Mouse (Mus musculus) CH12.LX (cell line): ENCODE results near the gene Tgfbr3. TPM values are rescaled to one million over a fixed set of nuclear protein-coding genes. Genes with fewer than 3 reads are reported as not detected.
A peak's percentile ranks its signal among the peaks of the same experiment; 100 is the strongest.

ENCODE experiments used
- DNase-seq: peaks from one replicate; pipeline ENCODE4 v3.0.0-alpha.2; 2013; ENCODE audit errors: extremely low read depth
- H3K27ac ChIP-seq: 2 replicates; pipeline ENCODE4 v1.5.1; 2012; ENCODE audit warnings: low read depth, mild to moderate bottlenecking, control low read depth, moderate library complexity; ENCODE audit not compliant: insufficient read depth
- H3K27me3 ChIP-seq: replicated peaks from 2 replicates; pipeline ENCODE3; 2012; ENCODE audit warnings: inconsistent platforms
- H3K36me3 ChIP-seq, 2 experiments: replicated peaks in 1 of 2; 2 replicates each; pipeline versions ENCODE3 to v1.6.1; 2012; ENCODE audit warnings: inconsistent platforms in 1 of 2, low read length in 1 of 2, mild to moderate bottlenecking in 1 of 2, mixed read lengths in 1 of 2, moderate library complexity in 1 of 2; ENCODE audit not compliant: control insufficient read depth in 1 of 2, insufficient read depth in 1 of 2
- H3K4me1 ChIP-seq, 2 experiments: 2 replicates each; pipeline ENCODE4 v1.6.1; 2012; ENCODE audit warnings: inconsistent platforms in 1 of 2, moderate library complexity in 1 of 2; ENCODE audit not compliant: insufficient read depth in 2 of 2, control insufficient read depth in 1 of 2
- H3K4me2 ChIP-seq: 2 replicates; pipeline ENCODE4 v1.6.1; 2012; ENCODE audit warnings: low read depth, mild to moderate bottlenecking, control low read depth; ENCODE audit not compliant: poor library complexity, insufficient read depth, severe bottlenecking
- H3K4me3 ChIP-seq, 3 experiments: fragments of 150-350 bp in 1 of 3; sonication (generic) in 1 of 3; replicated peaks in 1 of 3; 2 replicates each; pipeline versions ENCODE3 to v1.5.1; 2011 to 2012; ENCODE audit warnings: low read depth in 2 of 3, low read length in 2 of 3, mild to moderate bottlenecking in 2 of 3, moderate library complexity in 2 of 3, control low read depth in 1 of 3, improper control_type of control experiment in 1 of 3, inconsistent platforms in 1 of 3, mixed read lengths in 1 of 3; ENCODE audit not compliant: poor library complexity in 1 of 3
- H3K79me2 ChIP-seq: replicated peaks from 2 replicates; pipeline ENCODE4 v1.6.1; 2012; ENCODE audit warnings: mild to moderate bottlenecking, moderate library complexity; ENCODE audit not compliant: control insufficient read depth, poor library complexity, insufficient read depth, severe bottlenecking; ENCODE audit errors: extremely low read depth
- H3K9ac ChIP-seq: 2 replicates; pipeline ENCODE4 v1.6.1; 2012; ENCODE audit warnings: low read depth, mild to moderate bottlenecking, control low read depth, moderate library complexity; ENCODE audit not compliant: insufficient read depth
- H3K9me3 ChIP-seq: replicated peaks from 2 replicates; pipeline ENCODE3; 2012; ENCODE audit warnings: low read length, inconsistent platforms, mixed read lengths
- CHD1 ChIP-seq: IDR thresholded peaks from 2 replicates; pipeline ENCODE4 v1.6.1; 2012; ENCODE audit warnings: low read depth, low read length, improper control_type of control experiment, inconsistent platforms
- CHD2 ChIP-seq: IDR thresholded peaks from 2 replicates; pipeline ENCODE4 v1.6.1; 2011; ENCODE audit warnings: low read length, improper control_type of control experiment
- CTCF ChIP-seq, 2 experiments: IDR thresholded peaks in 1 of 2; conservative IDR thresholded peaks in 1 of 2; 2 replicates each; pipeline ENCODE4 v1.5.1; 2011 to 2012; ENCODE audit warnings: low read depth in 2 of 2, low read length in 2 of 2, improper control_type of control experiment in 1 of 2, inconsistent platforms in 1 of 2, mild to moderate bottlenecking in 1 of 2, moderate library complexity in 1 of 2
- E2F4 ChIP-seq: IDR thresholded peaks from 2 replicates; pipeline ENCODE4 v1.6.1; 2011; ENCODE audit warnings: low read depth, low read length, improper control_type of control experiment; ENCODE audit not compliant: insufficient replicate concordance
- ELF1 ChIP-seq: IDR thresholded peaks from 2 replicates; pipeline ENCODE4 v1.6.1; 2014; ENCODE audit warnings: low read depth, mild to moderate bottlenecking, inconsistent platforms, low read length, improper control_type of control experiment
- ETS1 ChIP-seq: conservative IDR thresholded peaks from 2 replicates; pipeline ENCODE4 v1.6.1; 2012; ENCODE audit warnings: low read depth, mild to moderate bottlenecking, inconsistent platforms, low read length, improper control_type of control experiment, moderate library complexity
- IRF4 ChIP-seq: IDR thresholded peaks from 2 replicates; pipeline ENCODE4 v1.6.1; 2014; ENCODE audit warnings: low read depth, mild to moderate bottlenecking, inconsistent platforms, low read length, improper control_type of control experiment
- JUN ChIP-seq: IDR thresholded peaks from 2 replicates; pipeline ENCODE4 v1.6.1; 2011; ENCODE audit warnings: low read depth, mild to moderate bottlenecking, low read length, improper control_type of control experiment, moderate library complexity; ENCODE audit not compliant: insufficient read depth
- KAT2A ChIP-seq: IDR thresholded peaks from 2 replicates; pipeline ENCODE4 v1.6.1; 2012; ENCODE audit warnings: low read length, improper control_type of control experiment, inconsistent platforms; ENCODE audit not compliant: insufficient replicate concordance
- MAX ChIP-seq: IDR thresholded peaks from 2 replicates; pipeline ENCODE4 v1.6.1; 2011; ENCODE audit warnings: low read length, improper control_type of control experiment
- MXI1 ChIP-seq: IDR thresholded peaks from 2 replicates; pipeline ENCODE4 v1.6.1; 2011; ENCODE audit warnings: mild to moderate bottlenecking, low read depth, low read length, improper control_type of control experiment
- MYC ChIP-seq: IDR thresholded peaks from 2 replicates; pipeline ENCODE4 v1.6.1; 2011; ENCODE audit warnings: low read depth, mild to moderate bottlenecking, improper control_type of control experiment, low read length
- POLR2A ChIP-seq: IDR thresholded peaks from 2 replicates; pipeline ENCODE4 v1.6.1; 2011; ENCODE audit warnings: low read depth, mild to moderate bottlenecking, improper control_type of control experiment, low read length
- POLR2AphosphoS2 ChIP-seq: IDR thresholded peaks from 2 replicates; pipeline ENCODE4 v1.6.1; 2011; ENCODE audit warnings: low read depth, low read length, improper control_type of control experiment
- RAD21 ChIP-seq: IDR thresholded peaks from 2 replicates; pipeline ENCODE4 v1.6.1; 2011; ENCODE audit warnings: low read depth, mild to moderate bottlenecking, low read length, improper control_type of control experiment, moderate library complexity
- SMC3 ChIP-seq: IDR thresholded peaks from 2 replicates; pipeline ENCODE4 v1.6.1; 2011; ENCODE audit warnings: low read depth, low read length, improper control_type of control experiment
- TCF12 ChIP-seq: IDR thresholded peaks from 2 replicates; pipeline ENCODE4 v1.6.1; 2014; ENCODE audit warnings: low read depth, mild to moderate bottlenecking, inconsistent platforms, low read length, improper control_type of control experiment
- USF1 ChIP-seq: IDR thresholded peaks from 2 replicates; pipeline ENCODE4 v1.6.1; 2014; ENCODE audit warnings: low read depth, mild to moderate bottlenecking, inconsistent platforms, low read length, improper control_type of control experiment
- ZC3H11A ChIP-seq: IDR thresholded peaks from 2 replicates; pipeline ENCODE4 v1.6.1; 2012; ENCODE audit warnings: low read depth, mild to moderate bottlenecking, inconsistent platforms, low read length, improper control_type of control experiment
- ZMIZ1 ChIP-seq: IDR thresholded peaks from 2 replicates; pipeline ENCODE4 v1.6.1; 2012; ENCODE audit warnings: low read depth, mild to moderate bottlenecking, inconsistent platforms, low read length, improper control_type of control experiment
- dilution Hi-C: fragments of 300-500 bp; cut with MboI; formaldehyde crosslinking; loops from 2 replicates; pipeline ENCODE4 v1.14.3; 2020; ENCODE audit warnings: low sequenced_read_pairs; ENCODE audit not compliant: extremely low pct_unique_long_range_greater_than_20kb, extremely low pct_ligation_motif_present
- in situ Hi-C: fragments of 300-500 bp; cut with MboI; formaldehyde crosslinking; loops from 3 replicates; pipeline ENCODE4 v1.14.3; 2019; ENCODE audit warnings: low sequenced_read_pairs, low pct_ligation_motif_present, low pct_unique_long_range_greater_than_20kb, mixed read lengths
- polyA plus RNA-seq: library from polyadenylated mRNA; unstranded; fragments of >175 nt; gene quantifications from 2 replicates; pipeline ENCODE4 v1.2.1, GENCODE M21; 2012; ENCODE audit warnings: low read depth; ENCODE audit not compliant: insufficient read length
- total RNA-seq, 2 experiments: library from RNA; depleted of rRNA; stranded (reverse); fragments of 300-350 nt in 1 of 2; fragments of >200 nt in 1 of 2; gene quantifications; 2 replicates each; pipeline ENCODE4 v1.2.3; 2012 to 2014

Tgfbr3 gene
- total and polyA plus RNA-seq, 3 experiments: 0.13 to 0.46 (median 0.30) TPM

DNA sequence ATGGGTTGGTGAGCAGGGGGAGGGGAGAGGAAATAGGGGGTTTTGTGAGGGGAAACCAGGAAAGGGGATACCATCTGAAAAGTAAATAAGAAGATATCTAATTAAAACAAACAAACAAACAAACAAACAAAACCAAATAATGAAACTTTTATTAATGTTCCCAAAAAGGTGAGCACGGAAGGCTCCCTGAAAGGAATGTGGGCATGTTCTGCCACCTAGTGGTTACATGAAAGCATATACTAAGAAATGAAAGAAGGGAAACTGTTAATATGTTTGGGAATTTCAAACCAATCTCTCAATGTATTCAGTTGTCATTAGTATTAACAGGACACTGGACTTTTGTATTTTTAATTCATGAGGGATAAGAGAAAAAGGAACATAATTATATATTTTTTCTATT lies 31.3 kb upstream of the Tgfbr3 start:
- TF ChIP-seq CTCF (conservative IDR thresholded peaks at IDR 0.05 in 1 of 2, IDR thresholded peaks at IDR 0.05 in 1 of 2; ENCODE audit: low read depth in 2 of 2, low read length in 2 of 2) (peak in 1 of 2 experiments; percentile 83; a peak in 2 of 4 replicates), SMC3 (peak; percentile 86), ZC3H11A (peak; percentile 79), RAD21 (peak; percentile 96), ETS1 (no peak), POLR2A (no peak), MAX (no peak)
- H3K4me1 ChIP-seq: no peaks in the 10 kb centered on the region
- H3K4me2 ChIP-seq: no peak overlapping the region
- no peaks in the 10 kb centered on the region for H3K27me3 ChIP-seq
- no peak overlapping the region for H3K4me3 ChIP-seq
- H3K9ac ChIP-seq: no peak overlapping the region
- H3K79me2 ChIP-seq: no peaks in the 10 kb centered on the region
- H3K36me3 ChIP-seq: no peaks in the 10 kb centered on the region
- no peaks in the 10 kb centered on the region for H3K9me3 ChIP-seq
- in situ Hi-C loops: loop anchor here (25.0 kb wide), 1 partner anchor 508 kb away; no protein-coding TSS in a partner anchor
- no peak overlapping the region for H3K27ac ChIP-seq
- dilution Hi-C loops: no loop called here
- peak; percentile 32 for DNase-seq

DNA sequence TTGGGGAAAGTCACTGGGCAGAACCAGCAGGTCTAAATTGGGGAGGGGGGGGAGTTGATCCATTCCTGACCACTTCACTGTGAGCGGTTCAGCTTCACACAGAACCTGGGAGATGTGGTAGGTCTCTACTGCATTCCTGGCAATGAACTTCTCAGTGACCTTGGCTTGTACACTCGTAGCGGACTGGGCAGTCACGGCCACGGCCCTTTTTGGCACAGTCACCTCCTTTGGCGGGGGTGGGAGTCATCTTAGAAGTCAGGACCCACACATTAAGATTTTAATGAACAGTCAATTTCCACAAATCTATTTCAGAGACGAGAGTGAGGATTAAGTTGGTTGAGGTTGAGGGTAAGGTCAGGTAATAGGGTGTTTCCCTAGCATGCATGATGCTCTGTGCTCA lies 27.7 kb upstream of the Tgfbr3 start:
- no peak for DNase-seq
- Histone ChIP-seq H3K4me3 (no peak overlapping the region), H3K9me3 (no peaks in the 10 kb centered on the region), H3K36me3 (no peaks in the 10 kb centered on the region), H3K9ac (no peak overlapping the region), H3K4me2 (no peak overlapping the region), H3K27me3 (no peaks in the 10 kb centered on the region), H3K4me1 (no peaks in the 10 kb centered on the region), H3K79me2 (no peaks in the 10 kb centered on the region), H3K27ac (no peak overlapping the region)
- TF ChIP-seq KAT2A (no peak), MXI1 (no peak), USF1 (no peak), TCF12 (no peak), POLR2AphosphoS2 (no peak), IRF4 (no peak), E2F4 (no peak), CHD2 (no peak), ZC3H11A (no peak), JUN (no peak), CHD1 (no peak), ZMIZ1 (no peak), ELF1 (no peak), MYC (no peak)
- dilution Hi-C loops: no loop called here
- in situ Hi-C loops: loop anchor here (25.0 kb wide), 1 partner anchor 505 kb away; no protein-coding TSS in a partner anchor
